Mouse (Mus musculus) megakaryocyte progenitor cell, adult 5-6 weeks (primary cell): ENCODE results near the gene Rprd2. TPM values are rescaled to one million over a fixed set of nuclear protein-coding genes. Genes with fewer than 3 reads are reported as not detected.
"Not testable (repeated sequence)": the region's sequence is repeated elsewhere in the genome, so short reads cannot be mapped to it uniquely, and the experiment has no call there.

Source experiments
- ATAC-seq: replicated peaks from 2 replicates; pipeline ENCODE4 v1.8.0; 2016; ENCODE audit warnings: mild to moderate bottlenecking, moderate TSS enrichment, inconsistent platforms; ENCODE audit not compliant: poor library complexity
- total RNA-seq, 2 experiments: library from RNA; stranded (forward) in 1 of 2; stranded (reverse) in 1 of 2; fragments of 157-497, 149-512 nt in 1 of 2; fragments of 200-1000 nt in 1 of 2; gene quantifications; 2 replicates each; pipeline versions ENCODE4 v1.2.3 to v1.2.4; 2015 to 2017

Gene Rprd2
- total RNA-seq, 2 experiments from 2014 or later: 18.9 to 59.5 TPM

DNA sequence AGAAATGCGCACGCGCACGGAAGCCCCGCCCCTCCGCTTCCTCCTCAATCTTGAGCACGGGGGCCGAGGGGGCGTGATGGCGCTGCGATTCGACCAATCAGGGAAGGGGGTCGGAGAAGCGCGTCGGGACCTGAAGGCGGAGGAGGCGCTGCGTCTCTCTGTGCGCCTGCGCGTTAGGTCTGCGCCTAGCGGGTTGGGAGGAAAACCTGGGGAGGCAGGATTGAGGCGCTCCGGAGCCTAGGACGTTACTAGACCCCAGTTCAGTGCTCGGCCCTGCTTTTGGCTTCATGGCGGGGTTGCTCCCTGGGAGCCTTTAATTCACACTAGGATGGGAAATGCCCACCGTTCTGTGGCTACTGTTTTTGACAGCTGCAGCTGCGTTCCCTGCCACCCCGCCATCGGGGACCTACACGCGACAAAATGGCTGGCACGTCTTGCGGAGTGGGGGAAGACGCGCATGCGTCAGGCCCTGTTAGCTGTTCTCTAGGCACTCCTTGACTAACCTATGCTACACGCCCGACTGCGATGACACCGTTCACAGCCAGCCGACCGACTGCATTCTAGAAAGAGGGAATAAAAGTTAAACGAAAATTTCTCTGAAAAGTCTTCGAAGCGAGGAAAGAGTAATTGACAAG, 805 bp upstream of the Rprd2 start:
- ATAC-seq: peak; percentile 92

DNA sequence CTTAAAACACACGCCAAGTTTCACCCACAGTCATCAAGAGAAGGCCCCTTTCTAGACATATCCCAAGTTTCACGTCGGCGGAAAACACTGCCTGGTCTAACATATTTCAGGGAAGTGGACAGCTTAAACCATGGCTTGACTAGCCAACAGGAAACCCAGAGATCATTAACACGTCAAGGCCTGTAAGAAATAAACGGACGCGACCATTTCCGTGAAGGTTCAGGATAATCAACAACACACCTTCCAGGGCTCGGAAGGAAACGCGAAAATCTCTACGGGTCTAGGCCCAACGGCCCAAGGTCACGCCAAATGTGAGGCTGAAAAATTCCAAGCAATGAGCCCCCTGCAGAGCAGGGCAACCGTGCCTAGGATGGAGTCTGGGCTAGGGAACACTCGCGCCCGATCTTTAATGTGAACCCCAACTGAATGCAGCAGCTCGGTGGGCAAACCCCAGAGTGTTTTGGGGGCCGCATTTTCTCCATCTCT, 594 bp downstream of the Rprd2 start:
- ATAC-seq: 0 out of 2 replicates have a peak, but pooled peaks have one; percentile 1

DNA sequence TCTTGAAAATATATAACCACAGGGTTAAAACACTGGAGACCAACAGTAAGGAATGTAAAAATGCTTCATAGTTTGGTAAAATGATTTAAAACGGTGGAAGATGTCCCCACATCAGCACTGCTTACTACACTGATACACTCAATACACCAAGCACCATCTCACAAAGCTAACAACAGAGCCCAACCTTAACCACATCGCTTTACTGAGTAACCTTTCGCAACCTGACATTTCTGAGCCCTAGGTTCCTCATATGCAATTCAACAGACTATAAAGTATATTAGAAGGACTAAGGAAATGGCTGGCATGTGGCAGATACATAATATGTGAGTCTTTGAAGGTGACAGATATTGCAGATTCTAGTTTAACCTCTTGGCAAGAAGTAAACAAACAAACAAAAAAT, 2.0 kb downstream of the Rprd2 start:
- ATAC-seq: peak; percentile 26

DNA sequence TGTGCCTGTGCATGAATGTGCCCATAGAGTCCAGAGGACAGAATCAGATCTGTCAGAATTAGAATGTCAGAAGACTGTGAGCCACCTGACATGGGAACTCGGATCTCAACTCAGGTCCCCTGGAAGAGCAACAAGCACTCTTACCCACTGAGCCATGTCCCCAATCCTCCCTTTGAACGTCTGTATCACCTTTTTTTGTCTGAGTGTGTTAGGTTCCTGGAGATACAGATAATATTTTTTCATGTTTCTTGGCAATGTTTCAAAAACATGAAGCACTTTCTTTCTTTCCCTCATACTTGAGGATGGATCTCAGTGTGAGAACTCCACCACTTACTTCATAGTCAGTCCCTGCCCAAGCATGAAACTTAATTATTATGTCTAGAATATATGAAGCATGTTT, 10.3 kb downstream of the Rprd2 start:
- peak; percentile 60 for ATAC-seq

DNA sequence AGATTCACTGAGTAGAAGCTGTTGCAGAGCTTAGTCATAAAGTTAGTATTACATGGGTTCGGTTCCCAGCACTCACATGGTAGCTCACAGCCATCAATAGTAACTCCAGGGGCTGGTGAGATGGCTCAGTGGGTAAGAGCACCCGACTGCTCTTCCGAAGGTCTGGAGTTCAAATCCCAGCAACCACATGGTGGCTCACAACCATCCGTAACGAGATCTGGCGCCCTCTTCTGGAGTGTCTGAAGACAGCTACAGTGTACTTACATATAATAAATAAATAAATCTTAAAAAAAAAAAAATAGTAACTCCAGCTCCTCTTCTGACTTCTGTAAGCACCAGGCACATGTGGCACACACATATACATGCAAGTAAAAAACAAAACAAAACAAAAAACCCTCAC, 11.0 kb downstream of the Rprd2 start:
- not testable (repeated sequence) for ATAC-seq

DNA sequence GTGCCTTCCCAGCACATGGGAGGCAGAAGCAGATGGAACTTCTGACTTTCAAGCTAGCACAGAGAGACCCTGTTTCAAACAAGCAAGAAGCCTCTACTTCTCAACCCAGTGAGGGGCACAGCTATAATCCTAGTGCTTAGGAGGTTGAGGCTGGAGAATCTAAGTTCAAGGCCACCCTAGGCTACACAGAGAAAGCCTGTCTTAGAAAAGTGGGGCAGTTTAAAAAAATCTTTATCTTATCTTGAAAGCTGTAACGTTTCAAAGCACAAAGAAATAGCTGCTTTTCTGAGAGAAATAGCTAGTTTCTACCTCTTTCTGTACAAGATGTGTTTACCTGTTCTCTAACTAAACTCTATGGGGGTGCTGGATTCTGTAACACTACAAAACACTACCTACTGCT, 12.0 kb downstream of the Rprd2 start:
- no peak for ATAC-seq

DNA sequence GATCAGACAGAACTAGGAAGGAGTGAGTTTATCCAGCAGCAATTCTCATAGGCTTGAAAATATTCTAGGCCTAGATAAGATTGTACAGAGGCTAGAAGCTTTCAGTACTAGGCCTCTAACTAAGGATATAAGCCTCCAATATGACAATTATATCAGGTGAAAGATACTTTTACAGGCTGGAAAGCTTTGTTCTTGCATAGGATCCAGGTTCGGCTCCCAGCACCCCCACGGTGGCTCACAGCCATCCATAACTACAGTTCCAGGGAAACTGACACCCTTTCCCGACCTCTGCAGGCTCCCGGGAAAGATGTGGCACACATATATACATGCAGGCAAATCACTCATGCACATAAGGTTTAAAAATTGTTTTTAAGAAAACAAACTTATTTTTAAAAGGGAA, 14.8 kb downstream of the Rprd2 start:
- no peak for ATAC-seq

DNA sequence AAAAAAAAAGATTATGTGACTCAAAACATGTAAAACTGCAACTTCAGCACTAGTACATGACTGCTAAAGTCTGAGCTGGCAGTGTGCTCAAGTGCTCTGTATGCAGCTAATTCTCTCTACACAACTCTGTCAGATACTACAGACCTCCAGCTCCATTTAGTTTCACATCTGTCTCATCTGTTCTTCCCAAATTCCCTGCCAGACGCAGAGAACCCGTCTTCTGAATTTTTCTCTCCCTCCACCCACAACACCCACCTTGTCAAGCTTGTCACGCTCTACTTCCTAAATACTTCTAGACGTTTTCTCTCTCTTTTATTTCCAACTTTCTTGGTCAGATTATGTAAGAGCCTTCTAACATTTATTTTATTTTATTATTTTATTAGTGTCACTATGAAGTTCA, 19.9 kb downstream of the Rprd2 start:
- ATAC-seq: no peak

DNA sequence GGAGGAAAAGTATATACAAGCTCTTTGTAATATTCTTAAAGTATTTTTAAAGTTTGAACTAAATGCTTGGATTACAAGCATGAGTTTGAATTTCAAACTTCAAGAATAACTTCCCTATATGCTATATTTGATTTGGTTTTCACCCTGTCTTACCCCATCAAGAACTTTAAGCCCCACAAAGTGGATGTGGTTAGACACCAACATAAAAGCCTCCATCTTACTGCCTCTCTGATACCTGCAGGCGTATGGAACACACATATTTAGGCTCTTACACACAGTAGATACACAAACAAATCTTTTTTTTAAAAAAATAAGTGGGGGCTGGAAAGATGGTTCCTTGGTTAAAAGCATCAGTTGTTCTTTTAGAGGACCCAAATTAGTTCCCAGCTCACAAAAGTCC, 24.4 kb downstream of the Rprd2 start:
- no peak for ATAC-seq

DNA sequence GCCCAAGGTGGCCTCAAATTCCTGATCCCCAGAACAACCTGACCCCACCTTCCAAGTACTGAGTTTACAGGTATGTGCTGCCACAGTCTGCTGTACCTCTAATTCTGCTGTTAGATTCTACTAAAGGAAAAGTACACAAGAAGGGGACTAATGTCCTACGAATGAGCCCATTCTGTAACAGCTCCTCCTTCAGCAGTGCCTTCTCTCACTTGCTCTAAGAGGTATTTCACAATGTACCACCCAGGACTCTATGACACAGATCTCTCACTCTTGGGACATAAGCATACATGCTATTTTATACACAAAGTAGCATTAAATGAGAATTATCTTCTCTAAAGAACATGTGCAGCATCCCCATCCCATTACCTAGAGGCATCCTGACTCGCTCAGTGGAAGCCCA, 25.0 kb downstream of the Rprd2 start:
- no peak for ATAC-seq

DNA sequence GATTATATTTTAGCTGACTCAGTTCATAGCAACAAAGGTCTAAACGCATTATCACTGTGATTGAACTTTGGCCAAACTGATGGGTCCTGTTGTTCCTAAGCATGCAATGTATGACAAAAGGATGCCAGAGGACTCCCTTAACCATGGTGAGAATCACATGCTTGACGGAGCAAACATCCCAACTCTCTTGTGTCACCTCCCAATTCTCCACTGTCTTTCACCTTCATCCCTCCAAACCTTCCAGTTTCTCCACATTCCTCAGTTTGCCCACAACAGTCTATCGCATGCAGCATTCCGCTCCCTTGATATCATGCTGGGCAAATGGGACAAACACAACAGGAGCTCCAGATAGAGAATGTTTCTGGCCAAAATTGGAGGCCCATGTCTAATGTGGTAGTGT, 33.2 kb downstream of the Rprd2 start:
- no peak for ATAC-seq

DNA sequence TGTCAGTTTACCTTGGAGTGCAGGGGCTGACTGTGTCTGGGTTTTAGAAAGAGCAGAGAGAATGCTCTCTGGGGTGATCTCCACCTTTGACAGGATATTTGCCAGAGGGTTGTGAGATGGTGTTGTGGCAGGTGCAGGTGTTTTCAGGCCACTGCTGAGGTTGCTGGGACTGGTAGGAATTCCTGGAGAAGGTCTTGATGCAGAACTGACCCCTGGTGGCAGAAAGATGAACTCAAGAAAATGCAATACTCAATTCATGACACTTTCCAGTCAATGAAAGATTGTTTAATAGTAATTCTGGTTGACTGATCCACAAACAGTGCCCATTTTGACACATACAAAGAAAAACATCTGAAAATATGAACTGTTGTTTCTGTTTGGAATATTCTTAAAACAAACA, 46.7 kb downstream of the Rprd2 start:
- peak; percentile 44; the same call in 1 of the 2 replicates for ATAC-seq

DNA sequence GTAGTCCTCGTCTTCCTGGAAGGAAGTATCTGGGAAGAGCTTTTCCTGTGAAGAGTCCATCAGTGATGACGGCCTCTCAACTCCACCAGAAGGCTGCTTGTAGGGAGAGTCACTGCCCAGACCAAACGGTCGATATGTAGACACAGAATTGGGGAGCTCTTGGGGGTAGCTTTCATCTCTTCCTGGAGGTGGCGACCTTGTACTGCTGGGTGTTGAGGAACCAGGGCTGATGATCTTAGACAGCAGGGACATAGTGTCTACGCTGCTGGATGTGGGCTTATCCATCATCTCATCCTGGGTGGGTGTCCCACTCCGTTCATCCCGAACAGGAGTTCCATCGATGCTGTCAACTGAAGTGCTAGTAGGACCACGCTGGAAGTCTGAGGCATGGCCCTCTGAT, 53.1 kb downstream of the Rprd2 start:
- ATAC-seq: peak; percentile 52

DNA sequence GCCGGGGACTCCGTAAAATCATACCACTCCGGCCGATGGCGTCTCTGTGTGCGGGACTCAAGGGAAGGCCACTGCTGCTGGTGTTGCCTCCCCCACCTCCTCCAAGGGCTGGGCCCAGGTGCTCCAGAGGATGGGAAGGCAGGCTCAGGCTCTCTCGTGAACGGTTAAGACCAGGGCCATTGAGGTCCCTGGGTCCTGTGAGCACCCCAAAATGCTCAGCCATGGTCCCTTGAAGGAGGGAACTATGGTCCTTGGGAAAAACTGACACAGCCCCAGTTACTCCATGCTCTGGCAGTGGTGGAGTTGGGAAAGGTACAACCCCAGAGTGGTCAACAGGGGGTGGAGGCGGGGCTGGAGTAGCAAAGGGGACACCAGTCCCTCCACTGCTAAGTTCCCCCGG, 54.9 kb downstream of the Rprd2 start:
- ATAC-seq: no peak

DNA sequence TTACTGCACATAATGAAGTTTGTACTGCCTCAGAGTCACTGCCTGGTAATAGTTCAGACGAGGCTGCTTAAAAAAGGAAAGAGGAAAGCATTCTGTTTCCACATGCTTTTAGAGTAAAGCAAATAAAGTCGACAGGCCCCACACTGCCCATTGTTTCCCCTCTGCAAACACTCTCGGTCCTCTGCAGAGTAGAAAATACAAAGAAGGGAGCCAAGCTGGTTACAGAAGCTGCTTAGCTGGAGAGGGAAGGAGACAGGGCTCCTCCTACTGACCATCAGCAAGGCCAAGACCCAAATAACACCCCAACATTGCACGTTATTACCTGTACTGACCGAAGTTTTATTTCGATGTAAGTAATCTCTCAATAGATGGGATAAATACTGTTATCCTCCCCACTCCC, 55.7 kb downstream of the Rprd2 start:
- no peak for ATAC-seq

DNA sequence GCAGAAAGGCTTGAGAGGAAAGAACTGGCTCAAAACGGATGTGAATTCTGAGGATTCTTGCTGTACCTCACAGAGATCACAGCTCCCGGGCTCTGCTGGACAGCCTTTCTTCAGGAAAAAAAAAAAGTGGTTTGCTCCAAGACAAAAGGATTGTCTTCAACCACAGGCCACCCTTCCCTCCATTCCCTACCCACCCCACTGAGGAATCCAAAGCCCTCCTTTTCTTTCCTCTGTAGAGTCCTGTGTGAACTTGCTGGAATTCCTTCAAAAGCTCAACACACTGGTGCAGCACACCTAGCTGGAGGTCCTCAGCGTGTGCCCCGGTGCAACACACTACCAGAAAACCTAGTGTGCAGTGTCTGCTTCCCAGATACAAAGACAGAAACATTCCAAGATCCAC, 56.9 kb downstream of the Rprd2 start:
- no peak for ATAC-seq

DNA sequence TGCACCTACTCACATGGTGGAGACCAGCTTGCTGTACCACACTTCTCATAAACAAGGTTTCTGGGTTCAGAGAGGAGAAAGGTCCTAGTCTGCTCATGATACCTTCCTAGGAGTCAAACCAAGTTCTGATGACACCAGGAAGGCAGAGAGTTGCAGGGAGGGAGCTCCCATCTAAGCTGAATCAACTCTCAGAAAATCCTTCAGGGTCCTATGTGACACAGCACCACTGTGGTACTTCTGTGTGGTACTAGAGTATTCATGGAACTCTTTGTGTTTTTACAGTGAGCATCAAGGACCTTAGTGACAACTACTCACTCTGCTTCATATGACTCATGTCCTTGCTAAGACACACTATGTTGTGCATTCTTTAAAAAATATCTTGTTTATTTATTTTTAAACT, 58.0 kb downstream of the Rprd2 start:
- no peak for ATAC-seq

DNA sequence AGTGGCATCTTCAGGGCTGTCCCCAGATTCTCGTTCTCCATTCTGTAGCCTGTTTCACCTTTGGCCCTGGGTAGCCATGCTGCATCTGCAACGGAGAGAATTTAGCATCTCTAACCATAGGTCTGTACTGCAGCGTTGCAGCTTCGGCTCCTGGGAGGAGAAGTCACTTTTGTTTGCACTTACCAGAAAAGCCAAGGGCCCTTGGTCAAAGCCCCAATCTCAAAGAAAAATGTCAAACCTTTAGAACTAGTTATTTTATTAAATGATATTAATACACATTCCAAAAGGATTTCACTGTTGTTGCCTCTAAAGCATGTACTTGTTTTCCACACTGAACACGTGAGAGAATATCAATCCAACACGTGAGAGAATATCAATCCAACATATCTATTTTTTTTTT, 58.6 kb downstream of the Rprd2 start, which contains the start of gene Tars2:
Tars2 (minus strand) TSS at position 101 of the 400 bp plus-strand sequence.
- ATAC-seq: no peak

DNA sequence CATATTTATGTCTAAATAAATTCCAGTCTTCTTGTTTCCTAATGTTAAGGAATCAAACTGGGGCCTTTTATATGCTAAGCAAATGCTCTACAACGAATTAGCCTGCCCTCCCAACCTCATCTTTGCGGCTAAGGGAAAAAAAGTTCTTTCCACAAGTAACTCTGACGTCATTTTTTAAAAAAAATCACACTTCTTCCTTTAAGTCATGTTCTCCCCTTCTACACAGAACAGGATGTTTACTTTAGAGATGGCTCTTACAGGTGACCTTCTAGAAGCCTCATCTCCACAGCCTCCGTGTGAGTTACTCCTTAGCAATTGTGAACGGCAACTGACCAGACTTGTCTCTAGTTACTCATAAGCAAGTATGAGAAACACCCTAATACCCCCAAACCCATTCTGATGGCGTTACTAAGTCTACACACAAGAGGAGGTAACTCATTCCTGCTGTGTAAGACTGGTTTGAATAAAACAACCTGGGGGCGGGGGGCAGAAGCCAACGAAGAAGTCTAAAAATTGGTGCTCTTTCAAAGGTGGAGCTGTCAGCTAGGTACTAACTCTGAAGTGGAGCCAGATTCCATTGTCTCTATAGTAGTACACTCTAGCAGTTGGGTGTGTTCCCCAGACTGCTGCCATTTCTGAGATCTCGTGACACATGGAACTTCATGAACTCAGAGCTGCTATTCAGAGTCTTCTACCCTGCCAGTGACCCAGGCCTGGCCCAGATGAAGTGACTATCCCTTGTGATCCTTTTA, 60.0 kb downstream of the Rprd2 start:
- ATAC-seq: no peak

DNA sequence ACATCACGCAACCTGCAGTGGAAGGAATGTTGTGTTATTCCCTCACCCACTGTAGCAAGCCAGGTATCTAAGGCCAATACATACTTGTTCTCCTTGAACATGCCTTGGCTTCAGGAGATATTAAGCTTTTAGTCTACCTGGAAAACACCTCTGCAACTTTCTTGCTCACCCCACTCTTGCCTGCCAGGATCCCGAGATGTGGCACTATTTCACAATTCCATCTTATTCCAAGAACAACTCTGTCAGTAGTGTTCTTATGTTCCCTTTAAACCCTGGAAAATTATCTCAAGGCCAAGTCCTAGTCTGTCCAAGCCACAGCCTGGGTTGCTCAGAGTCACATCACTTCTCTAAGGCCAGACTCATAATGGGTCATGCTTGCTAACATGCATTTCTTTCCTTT, 61.9 kb downstream of the Rprd2 start:
- ATAC-seq: no peak

DNA sequence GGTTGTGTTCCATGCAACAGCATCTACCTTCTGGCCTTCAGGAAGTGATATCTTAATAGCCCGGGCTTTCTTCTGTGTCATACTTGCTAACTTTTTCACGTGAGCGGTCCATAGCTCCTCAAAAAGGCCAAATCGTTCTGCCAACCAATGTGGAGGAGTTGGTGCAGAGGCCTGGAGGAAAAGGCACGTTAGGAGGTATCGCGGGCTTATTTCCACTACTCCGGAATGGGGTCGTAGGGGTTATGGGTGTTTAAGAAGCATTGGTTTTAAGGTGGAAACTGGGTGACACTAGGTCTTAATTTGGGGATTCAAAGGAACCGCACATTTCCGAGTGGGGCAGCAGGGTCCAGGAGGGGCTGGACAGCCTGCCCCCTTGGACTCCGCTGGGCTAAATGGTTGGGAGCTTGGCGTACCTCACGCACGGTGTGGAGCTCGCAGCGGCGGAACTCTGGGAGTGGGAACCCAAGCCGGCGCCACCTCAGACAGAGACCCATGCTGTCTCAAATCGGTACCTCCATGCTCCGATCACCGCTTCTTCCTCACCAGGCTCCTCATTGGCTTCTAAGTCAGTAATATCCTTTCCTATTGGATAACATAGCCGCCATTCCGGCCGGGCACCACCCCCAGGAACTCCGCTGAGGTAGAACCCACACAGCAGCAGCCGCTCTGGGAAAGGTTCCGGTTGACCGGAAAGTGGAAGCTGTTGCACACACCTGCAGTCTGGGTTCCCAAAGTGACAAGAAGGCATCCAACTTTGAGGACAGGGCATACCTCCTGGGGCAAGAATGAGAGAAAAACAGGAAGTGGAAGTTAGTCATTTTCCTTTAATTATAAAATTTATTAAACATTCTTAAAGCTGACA, 64.1 kb downstream of the Rprd2 start:
- ATAC-seq: peak; percentile 100

DNA sequence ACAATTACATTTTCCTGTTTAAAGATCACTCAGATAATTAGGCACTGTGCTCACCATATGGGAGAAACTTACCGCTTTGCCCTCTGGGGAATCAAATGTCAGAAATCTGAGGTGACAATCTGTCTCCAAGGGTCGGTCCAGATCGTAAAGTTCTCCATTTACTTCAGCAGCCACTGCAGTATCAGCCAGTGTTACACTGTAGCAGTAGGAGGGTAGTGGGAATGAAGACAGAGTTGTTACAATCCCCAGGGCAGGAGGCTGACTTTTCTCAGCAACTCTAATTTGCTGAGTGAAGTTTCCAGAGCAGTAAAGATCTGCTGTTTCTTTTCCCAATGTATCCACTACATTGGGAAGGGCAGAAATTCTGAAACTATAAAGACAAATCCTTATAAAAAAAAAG, 65.7 kb downstream of the Rprd2 start:
- no peak for ATAC-seq
